Mouse (Mus musculus): ENCODE results near the gene Defb21. TPM values are rescaled to one million over a fixed set of nuclear protein-coding genes. Genes with fewer than 3 reads are reported as not detected.
A peak's percentile ranks its signal among the peaks of the same experiment; 100 is the strongest.

Defb21 gene
- not detected in 2 replicates for polyA plus RNA-seq (2011; ENCODE audit: insufficient read depth, insufficient read length, low read depth, missing spikeins)

- Histone ChIP-seq H3K36me3 (ENCODE audit: control insufficient read depth, insufficient read depth, low read length, poor library complexity, severe bottlenecking) (no peaks in the 10 kb centered on the region), H3K27me3 (ENCODE audit: control insufficient read depth, insufficient read depth, low read length, poor library complexity, severe bottlenecking) (no peaks in the 10 kb centered on the region), H3K4me1 (ENCODE audit: control insufficient read depth, insufficient read depth, low read length) (no peaks in the 10 kb centered on the region), H3K9ac (ENCODE audit: low read depth, poor library complexity, severe bottlenecking) (no peak within 1 kb of the TSS), H3K27ac (ENCODE audit: insufficient read depth, low read length) (no peak within 1 kb of the TSS), H3K9me3 (replicated peaks; ENCODE audit: control insufficient read depth, insufficient read depth, low read length, poor library complexity, severe bottlenecking) (no peaks in the 10 kb centered on the region), H3K4me3 (ENCODE audit: low read depth, low read length) (no peak within 1 kb of the TSS)
- no peak for TF ChIP-seq POLR2A (IDR thresholded peaks at IDR 0.05; ENCODE audit: insufficient read depth, low read length)
- TF ChIP-seq CTCF (IDR thresholded peaks at IDR 0.05; ENCODE audit: low read depth, low read length): peak; percentile 70
These were observed at the start of gene Defb21 for GRCm38 (mm10) chr2:152572114-152572794. Gene Defb21, plus strand, starts transcription at chr2:152572744.

GRCm38 (mm10) chr2:152539944-152540710, 32.4 kb upstream of the Defb21 start, which contains the start of gene Defb29:
Gene Defb29, minus strand, starts transcription at chr2:152540098.
- TF ChIP-seq CTCF (IDR thresholded peaks at IDR 0.05; ENCODE audit: low read depth, low read length) (peak; percentile 67), POLR2A (IDR thresholded peaks at IDR 0.05; ENCODE audit: insufficient read depth, low read length) (no peak)
- H3K27ac ChIP-seq (ENCODE audit: insufficient read depth, low read length): no peak within 1 kb of the TSS
- H3K27me3 ChIP-seq (ENCODE audit: control insufficient read depth, insufficient read depth, low read length, poor library complexity, severe bottlenecking): no peaks in the 10 kb centered on the region
- H3K4me1 ChIP-seq (ENCODE audit: control insufficient read depth, insufficient read depth, low read length): no peaks in the 10 kb centered on the region
- no peak within 1 kb of the TSS for H3K4me3 ChIP-seq (ENCODE audit: low read depth, low read length)
- no peaks in the 10 kb centered on the region for H3K36me3 ChIP-seq (ENCODE audit: control insufficient read depth, insufficient read depth, low read length, poor library complexity, severe bottlenecking)
- H3K9me3 ChIP-seq (replicated peaks; ENCODE audit: control insufficient read depth, insufficient read depth, low read length, poor library complexity, severe bottlenecking): no peaks in the 10 kb centered on the region
- H3K9ac ChIP-seq (ENCODE audit: low read depth, poor library complexity, severe bottlenecking): no peak within 1 kb of the TSS

GRCm38 (mm10) chr2:152541979-152542378, 30.6 kb upstream of the Defb21 start:
- TF ChIP-seq CTCF (IDR thresholded peaks at IDR 0.05; ENCODE audit: low read depth, low read length) (no peak), EP300 (IDR thresholded peaks at IDR 0.05; ENCODE audit: insufficient read depth, low read depth, low read length) (no peak), POLR2A (IDR thresholded peaks at IDR 0.05; ENCODE audit: insufficient read depth, low read length) (no peak)
- Histone ChIP-seq H3K4me1 (ENCODE audit: control insufficient read depth, insufficient read depth, low read length) (no peaks in the 10 kb centered on the region), H3K9ac (ENCODE audit: low read depth, poor library complexity, severe bottlenecking) (no peak overlapping the region), H3K4me3 (ENCODE audit: low read depth, low read length) (no peak overlapping the region), H3K27ac (ENCODE audit: insufficient read depth, low read length) (no peak overlapping the region), H3K9me3 (replicated peaks; ENCODE audit: control insufficient read depth, insufficient read depth, low read length, poor library complexity, severe bottlenecking) (no peaks in the 10 kb centered on the region), H3K27me3 (ENCODE audit: control insufficient read depth, insufficient read depth, low read length, poor library complexity, severe bottlenecking) (no peaks in the 10 kb centered on the region), H3K36me3 (ENCODE audit: control insufficient read depth, insufficient read depth, low read length, poor library complexity, severe bottlenecking) (no peaks in the 10 kb centered on the region)

GRCm38 (mm10) chr2:152542897-152543296, 29.6 kb upstream of the Defb21 start:
- no peak overlapping the region for H3K9ac ChIP-seq (ENCODE audit: low read depth, poor library complexity, severe bottlenecking)
- no peak for TF ChIP-seq EP300 (IDR thresholded peaks at IDR 0.05; ENCODE audit: insufficient read depth, low read depth, low read length)
- peak; percentile 14 for TF ChIP-seq CTCF (IDR thresholded peaks at IDR 0.05; ENCODE audit: low read depth, low read length)
- no peaks in the 10 kb centered on the region for H3K36me3 ChIP-seq (ENCODE audit: control insufficient read depth, insufficient read depth, low read length, poor library complexity, severe bottlenecking)
- no peaks in the 10 kb centered on the region for H3K27me3 ChIP-seq (ENCODE audit: control insufficient read depth, insufficient read depth, low read length, poor library complexity, severe bottlenecking)
- H3K4me1 ChIP-seq (ENCODE audit: control insufficient read depth, insufficient read depth, low read length): no peaks in the 10 kb centered on the region
- no peaks in the 10 kb centered on the region for H3K9me3 ChIP-seq (replicated peaks; ENCODE audit: control insufficient read depth, insufficient read depth, low read length, poor library complexity, severe bottlenecking)
- H3K4me3 ChIP-seq (ENCODE audit: low read depth, low read length): no peak overlapping the region
- H3K27ac ChIP-seq (ENCODE audit: insufficient read depth, low read length): no peak overlapping the region

- H3K27me3 ChIP-seq (ENCODE audit: control insufficient read depth, insufficient read depth, low read length, poor library complexity, severe bottlenecking): no peaks in the 10 kb centered on the region
- H3K36me3 ChIP-seq (ENCODE audit: control insufficient read depth, insufficient read depth, low read length, poor library complexity, severe bottlenecking): no peaks in the 10 kb centered on the region
- no peak overlapping the region for H3K4me3 ChIP-seq (ENCODE audit: low read depth, low read length)
- no peak overlapping the region for H3K27ac ChIP-seq (ENCODE audit: insufficient read depth, low read length)
- no peaks in the 10 kb centered on the region for H3K4me1 ChIP-seq (ENCODE audit: control insufficient read depth, insufficient read depth, low read length)
- H3K9ac ChIP-seq (ENCODE audit: low read depth, poor library complexity, severe bottlenecking): no peak overlapping the region
- TF ChIP-seq CTCF (IDR thresholded peaks at IDR 0.05; ENCODE audit: low read depth, low read length): no peak
- no peak for TF ChIP-seq EP300 (IDR thresholded peaks at IDR 0.05; ENCODE audit: insufficient read depth, low read depth, low read length)
- TF ChIP-seq POLR2A (IDR thresholded peaks at IDR 0.05; ENCODE audit: insufficient read depth, low read length): no peak
- H3K9me3 ChIP-seq (replicated peaks; ENCODE audit: control insufficient read depth, insufficient read depth, low read length, poor library complexity, severe bottlenecking): no peaks in the 10 kb centered on the region
These were observed 29.1 kb upstream of the Defb21 start for GRCm38 (mm10) chr2:152543478-152543877.

GRCm38 (mm10) chr2:152544691-152545090, 27.9 kb upstream of the Defb21 start:
- Histone ChIP-seq H3K36me3 (ENCODE audit: control insufficient read depth, insufficient read depth, low read length, poor library complexity, severe bottlenecking) (no peaks in the 10 kb centered on the region), H3K4me3 (ENCODE audit: low read depth, low read length) (no peak overlapping the region), H3K4me1 (ENCODE audit: control insufficient read depth, insufficient read depth, low read length) (no peaks in the 10 kb centered on the region), H3K27me3 (ENCODE audit: control insufficient read depth, insufficient read depth, low read length, poor library complexity, severe bottlenecking) (no peaks in the 10 kb centered on the region), H3K9me3 (replicated peaks; ENCODE audit: control insufficient read depth, insufficient read depth, low read length, poor library complexity, severe bottlenecking) (no peaks in the 10 kb centered on the region), H3K9ac (ENCODE audit: low read depth, poor library complexity, severe bottlenecking) (no peak overlapping the region), H3K27ac (ENCODE audit: insufficient read depth, low read length) (no peak overlapping the region)
- TF ChIP-seq CTCF (IDR thresholded peaks at IDR 0.05; ENCODE audit: low read depth, low read length) (peak; percentile 36), EP300 (IDR thresholded peaks at IDR 0.05; ENCODE audit: insufficient read depth, low read depth, low read length) (no peak)

All from ES-Bruce4 (cell line).